Mouse (Mus musculus) ES-E14 (cell line): ENCODE measurements around the gene Appl1. TPM values are rescaled to one million over a fixed set of nuclear protein-coding genes. Genes with fewer than 3 reads are reported as not detected.

Experiments used
- DNase-seq: peaks from one replicate; pipeline ENCODE4 v3.0.0-alpha.2; 2013; ENCODE audit warnings: low read depth, low spot score
- H3K27ac ChIP-seq: 2 replicates; pipeline ENCODE4 v1.5.1; 2012; ENCODE audit warnings: low read depth, mild to moderate bottlenecking, low read length, moderate library complexity, mixed read lengths; ENCODE audit not compliant: poor library complexity, insufficient read depth, severe bottlenecking
- H3K36me3 ChIP-seq: 2 replicates; pipeline ENCODE4 v1.6.1; 2012; ENCODE audit warnings: mild to moderate bottlenecking, low read length, moderate library complexity, mixed read lengths; ENCODE audit not compliant: control insufficient read depth, poor library complexity, insufficient read depth, severe bottlenecking
- H3K4me1 ChIP-seq, 2 experiments: fragments of 150-350 bp in 1 of 2; sonication (generic) in 1 of 2; 2 replicates each; pipeline ENCODE4 v1.6.1; 2012; ENCODE audit warnings: low read length in 2 of 2, mild to moderate bottlenecking in 1 of 2, mixed read lengths in 1 of 2; ENCODE audit not compliant: control insufficient read depth in 2 of 2, insufficient read depth in 2 of 2, poor library complexity in 1 of 2
- H3K4me3 ChIP-seq, 2 experiments: fragments of 150-350 bp in 1 of 2; sonication (generic) in 1 of 2; 2 replicates each; pipeline ENCODE4 v1.5.1; 2012; ENCODE audit warnings: low read length in 2 of 2, low read depth in 1 of 2, mild to moderate bottlenecking in 1 of 2, mixed read lengths in 1 of 2; ENCODE audit not compliant: insufficient read depth in 1 of 2, poor library complexity in 1 of 2, severe bottlenecking in 1 of 2
- H3K9ac ChIP-seq: 2 replicates; pipeline ENCODE4 v1.6.1; 2012; ENCODE audit warnings: low read depth, mild to moderate bottlenecking, low read length, mixed read lengths; ENCODE audit not compliant: poor library complexity, insufficient read depth, severe bottlenecking
- H3K9me3 ChIP-seq: fragments of 150-350 bp; sonication (generic); 2 replicates; pipeline ENCODE4 v1.6.1; 2012; ENCODE audit warnings: low read depth, mild to moderate bottlenecking, low read length; ENCODE audit not compliant: control insufficient read depth, insufficient read depth
- CHD2 ChIP-seq: IDR thresholded peaks from 2 replicates; pipeline ENCODE4 v1.6.1; 2014; ENCODE audit warnings: mild to moderate bottlenecking, low read depth, low read length, inconsistent platforms
- HCFC1 ChIP-seq: IDR thresholded peaks from 2 replicates; pipeline ENCODE4 v1.6.1; 2012; ENCODE audit warnings: low read length, inconsistent platforms, borderline replicate concordance; ENCODE audit not compliant: insufficient read depth
- MAFK ChIP-seq: IDR thresholded peaks from 2 replicates; pipeline ENCODE4 v1.6.1; 2014; ENCODE audit warnings: mild to moderate bottlenecking, low read depth, low read length, inconsistent platforms; ENCODE audit not compliant: insufficient read depth
- ZC3H11A ChIP-seq: IDR thresholded peaks from 2 replicates; pipeline ENCODE4 v1.6.1; 2012; ENCODE audit warnings: low read depth, mild to moderate bottlenecking, inconsistent platforms, low read length, borderline replicate concordance
- ZNF384 ChIP-seq: IDR thresholded peaks from 2 replicates; pipeline ENCODE4 v1.6.1; 2012; ENCODE audit warnings: low read depth, low read length, inconsistent platforms
- in situ Hi-C, 2 experiments: fragments of 600-800 bp; cut with MboI; formaldehyde crosslinking; loops; one replicate each; pipeline ENCODE4 v1.15.1; 2025; ENCODE audit warnings: low sequenced_read_pairs in 2 of 2, inconsistent platforms in 1 of 2; ENCODE audit not compliant: unreplicated experiment in 2 of 2
- total RNA-seq: library from RNA; depleted of rRNA; stranded (reverse); fragments of 300-350 nt; gene quantifications from 2 replicates; pipeline ENCODE4 v1.2.3, GENCODE M21; 2012

Gene Appl1
- total RNA-seq, 1 experiment, result 16.1 TPM

GRCm38 (mm10) chr14:26900893-26901292 is 70.1 kb downstream of the Appl1 start:
- Histone ChIP-seq H3K4me1 (no peaks in the 10 kb centered on the region), H3K36me3 (no peaks in the 10 kb centered on the region), H3K27ac (no peak overlapping the region), H3K4me3 (no peak overlapping the region), H3K9me3 (no peaks in the 10 kb centered on the region), H3K9ac (no peak overlapping the region)
- in situ Hi-C loops, result no loop called here
- no peak for DNase-seq
- TF ChIP-seq ZNF384 (no peak), CHD2 (no peak), HCFC1 (no peak), MAFK (no peak), ZC3H11A (no peak)

DNA sequence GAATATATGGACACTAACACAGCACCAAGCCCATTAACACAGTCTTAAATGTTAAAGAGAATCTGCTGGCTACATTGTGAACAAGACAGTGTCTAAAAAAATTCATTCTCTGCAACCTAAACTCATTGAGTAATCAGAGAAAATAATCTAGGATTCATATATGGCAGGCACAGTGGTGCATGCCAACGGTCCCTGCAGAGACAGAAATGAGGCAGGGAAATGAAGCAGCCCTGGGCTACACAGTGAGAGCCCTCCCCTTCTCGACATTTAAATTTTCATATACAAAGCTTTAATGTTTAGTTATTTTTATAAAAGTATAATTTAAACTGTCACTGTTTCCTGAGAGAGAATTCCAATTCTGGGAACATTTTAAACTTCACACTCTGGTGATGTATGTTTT is 71.5 kb downstream of the Appl1 start:
- Histone ChIP-seq H3K36me3 (no peaks in the 10 kb centered on the region), H3K4me3 (no peak overlapping the region), H3K27ac (no peak overlapping the region), H3K9me3 (no peaks in the 10 kb centered on the region), H3K4me1 (no peaks in the 10 kb centered on the region), H3K9ac (no peak overlapping the region)
- no peak for TF ChIP-seq MAFK
- TF ChIP-seq CHD2, result no peak
- TF ChIP-seq HCFC1, result no peak
- no peak for TF ChIP-seq ZNF384
- no peak for TF ChIP-seq ZC3H11A
- in situ Hi-C loops, result no loop called here
- DNase-seq, result no peak

DNA sequence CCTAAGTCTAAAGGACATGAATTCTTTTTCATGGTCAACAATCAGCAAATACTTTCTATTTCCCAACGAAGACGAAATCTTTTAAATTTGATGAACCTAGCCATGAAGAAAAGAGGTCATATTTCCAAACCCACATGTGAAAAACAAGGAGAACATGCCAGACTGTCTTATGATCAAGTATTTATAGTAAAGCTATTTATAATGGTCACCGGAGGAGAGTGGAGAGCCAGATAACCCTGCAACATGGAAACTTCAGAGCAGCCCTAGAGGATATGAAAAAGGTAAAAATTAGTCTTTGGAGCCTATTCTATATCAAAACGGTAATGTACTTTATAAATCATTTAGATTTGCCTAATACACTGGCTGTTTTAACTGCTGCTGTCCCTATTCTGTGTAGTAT is 76.6 kb downstream of the Appl1 start, which contains the start of gene Asb14:
Gene Asb14, plus strand, starts transcription at position 166 of the 400 bp plus-strand sequence.
- Histone ChIP-seq H3K4me3 (no peak within 1 kb of the TSS), H3K27ac (no peak within 1 kb of the TSS)
- in situ Hi-C loops, result no loop called here

DNA sequence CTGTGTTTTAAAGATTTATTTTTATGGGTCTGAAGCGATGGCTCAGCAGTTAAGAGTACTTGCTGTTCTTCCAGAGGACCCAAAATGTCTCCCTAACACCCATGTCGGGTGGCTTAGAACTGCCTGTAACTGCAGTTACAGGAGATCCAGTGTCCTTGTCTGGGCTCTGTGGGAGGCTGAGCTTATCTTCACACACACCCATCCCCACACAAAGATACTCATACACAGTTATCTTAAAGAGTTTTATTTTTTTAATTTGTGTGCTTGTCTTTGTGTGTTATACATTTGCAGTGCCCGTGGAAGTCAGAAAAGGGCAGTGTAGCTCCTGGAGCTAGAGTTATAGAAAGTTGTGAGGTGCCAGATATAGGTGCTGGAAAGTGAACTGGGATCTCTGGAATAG is 80.3 kb downstream of the Appl1 start:
- no peak for TF ChIP-seq HCFC1
- no peak for TF ChIP-seq CHD2

More for the DNA sequence above, 76.6 kb downstream of the Appl1 start, which contains the start of gene Asb14:
- Histone ChIP-seq H3K36me3 (no peaks in the 10 kb centered on the region), H3K9me3 (no peaks in the 10 kb centered on the region), H3K4me1 (no peaks in the 10 kb centered on the region), H3K9ac (no peak within 1 kb of the TSS)
- TF ChIP-seq ZNF384 (no peak), HCFC1 (no peak), CHD2 (no peak), MAFK (no peak), ZC3H11A (no peak)
- no peak for DNase-seq

GRCm38 (mm10) chr14:26887244-26887643 is 83.8 kb downstream of the Appl1 start:
- no peak for DNase-seq
- H3K36me3 ChIP-seq, result no peaks in the 10 kb centered on the region
- no peaks in the 10 kb centered on the region for H3K9me3 ChIP-seq
- H3K27ac ChIP-seq, result no peak overlapping the region
- TF ChIP-seq ZC3H11A, result no peak
- TF ChIP-seq MAFK, result no peak
- no peak for TF ChIP-seq ZNF384
- TF ChIP-seq HCFC1, result no peak
- no peak for TF ChIP-seq CHD2
- in situ Hi-C loops, result no loop called here
- no peak overlapping the region for H3K4me3 ChIP-seq
- H3K4me1 ChIP-seq, result no peaks in the 10 kb centered on the region
- no peak overlapping the region for H3K9ac ChIP-seq

More for the DNA sequence above, 80.3 kb downstream of the Appl1 start:
- Histone ChIP-seq H3K4me1 (no peaks in the 10 kb centered on the region), H3K9me3 (no peaks in the 10 kb centered on the region), H3K4me3 (no peak overlapping the region), H3K9ac (no peak overlapping the region), H3K36me3 (no peaks in the 10 kb centered on the region), H3K27ac (no peak overlapping the region)
- in situ Hi-C loops, result no loop called here
- no peak for DNase-seq
